Mouse (Mus musculus): ENCODE measurements around the gene Fgf12. TPM values are rescaled to one million over a fixed set of nuclear protein-coding genes. Genes with fewer than 3 reads are reported as not detected.
A peak's percentile ranks its signal among the peaks of the same experiment; 100 is the strongest.

Fgf12 gene
- polyA plus RNA-seq, 1 experiment = not detected

GRCm38 (mm10) chr16:28389114-28389513 lies 363.8 kb downstream of the Fgf12 start:
- Histone ChIP-seq H3K27ac (ENCODE audit: insufficient read depth, low read length) (no peak overlapping the region), H3K9ac (ENCODE audit: low read depth, poor library complexity, severe bottlenecking) (no peak overlapping the region), H3K27me3 (ENCODE audit: control insufficient read depth, insufficient read depth, low read length, poor library complexity, severe bottlenecking) (no peaks in the 10 kb centered on the region), H3K4me1 (ENCODE audit: control insufficient read depth, insufficient read depth, low read length) (no peaks in the 10 kb centered on the region), H3K36me3 (ENCODE audit: control insufficient read depth, insufficient read depth, low read length, poor library complexity, severe bottlenecking) (no peaks in the 10 kb centered on the region), H3K4me3 (ENCODE audit: low read depth, low read length) (no peak overlapping the region), H3K9me3 (replicated peaks; ENCODE audit: control insufficient read depth, insufficient read depth, low read length, poor library complexity, severe bottlenecking) (no peaks in the 10 kb centered on the region)
- TF ChIP-seq CTCF (IDR thresholded peaks at IDR 0.05; ENCODE audit: low read depth, low read length) = no peak
- no peak for TF ChIP-seq POLR2A (IDR thresholded peaks at IDR 0.05; ENCODE audit: insufficient read depth, low read length)
- TF ChIP-seq EP300 (IDR thresholded peaks at IDR 0.05; ENCODE audit: insufficient read depth, low read depth, low read length) = no peak

- Histone ChIP-seq H3K9me3 (replicated peaks; ENCODE audit: control insufficient read depth, insufficient read depth, low read length, poor library complexity, severe bottlenecking) (no peaks in the 10 kb centered on the region), H3K36me3 (ENCODE audit: control insufficient read depth, insufficient read depth, low read length, poor library complexity, severe bottlenecking) (no peaks in the 10 kb centered on the region), H3K4me1 (ENCODE audit: control insufficient read depth, insufficient read depth, low read length) (no peaks in the 10 kb centered on the region), H3K27me3 (ENCODE audit: control insufficient read depth, insufficient read depth, low read length, poor library complexity, severe bottlenecking) (no peaks in the 10 kb centered on the region), H3K4me3 (ENCODE audit: low read depth, low read length) (no peak overlapping the region), H3K9ac (ENCODE audit: low read depth, poor library complexity, severe bottlenecking) (no peak overlapping the region), H3K27ac (ENCODE audit: insufficient read depth, low read length) (no peak overlapping the region)
- no peak for TF ChIP-seq EP300 (IDR thresholded peaks at IDR 0.05; ENCODE audit: insufficient read depth, low read depth, low read length)
- no peak for TF ChIP-seq POLR2A (IDR thresholded peaks at IDR 0.05; ENCODE audit: insufficient read depth, low read length)
- no peak for TF ChIP-seq CTCF (IDR thresholded peaks at IDR 0.05; ENCODE audit: low read depth, low read length)
Measured at GRCm38 (mm10) chr16:28374790-28375189, 378.1 kb downstream of the Fgf12 start.

GRCm38 (mm10) chr16:28373311-28373710 lies 379.6 kb downstream of the Fgf12 start:
- Histone ChIP-seq H3K9me3 (replicated peaks; ENCODE audit: control insufficient read depth, insufficient read depth, low read length, poor library complexity, severe bottlenecking) (no peaks in the 10 kb centered on the region), H3K4me3 (ENCODE audit: low read depth, low read length) (no peak overlapping the region), H3K9ac (ENCODE audit: low read depth, poor library complexity, severe bottlenecking) (no peak overlapping the region), H3K27ac (ENCODE audit: insufficient read depth, low read length) (no peak overlapping the region), H3K27me3 (ENCODE audit: control insufficient read depth, insufficient read depth, low read length, poor library complexity, severe bottlenecking) (no peaks in the 10 kb centered on the region), H3K4me1 (ENCODE audit: control insufficient read depth, insufficient read depth, low read length) (no peaks in the 10 kb centered on the region), H3K36me3 (ENCODE audit: control insufficient read depth, insufficient read depth, low read length, poor library complexity, severe bottlenecking) (no peaks in the 10 kb centered on the region)
- no peak for TF ChIP-seq EP300 (IDR thresholded peaks at IDR 0.05; ENCODE audit: insufficient read depth, low read depth, low read length)
- TF ChIP-seq POLR2A (IDR thresholded peaks at IDR 0.05; ENCODE audit: insufficient read depth, low read length) = no peak
- no peak for TF ChIP-seq CTCF (IDR thresholded peaks at IDR 0.05; ENCODE audit: low read depth, low read length)

GRCm38 (mm10) chr16:28350624-28351023 lies 402.2 kb downstream of the Fgf12 start:
- Histone ChIP-seq H3K4me1 (ENCODE audit: control insufficient read depth, insufficient read depth, low read length) (no peaks in the 10 kb centered on the region), H3K4me3 (ENCODE audit: low read depth, low read length) (no peak overlapping the region), H3K36me3 (ENCODE audit: control insufficient read depth, insufficient read depth, low read length, poor library complexity, severe bottlenecking) (no peaks in the 10 kb centered on the region), H3K27me3 (ENCODE audit: control insufficient read depth, insufficient read depth, low read length, poor library complexity, severe bottlenecking) (no peaks in the 10 kb centered on the region), H3K27ac (ENCODE audit: insufficient read depth, low read length) (no peak overlapping the region), H3K9ac (ENCODE audit: low read depth, poor library complexity, severe bottlenecking) (no peak overlapping the region), H3K9me3 (replicated peaks; ENCODE audit: control insufficient read depth, insufficient read depth, low read length, poor library complexity, severe bottlenecking) (no peaks in the 10 kb centered on the region)
- TF ChIP-seq CTCF (IDR thresholded peaks at IDR 0.05; ENCODE audit: low read depth, low read length) = no peak
- no peak for TF ChIP-seq POLR2A (IDR thresholded peaks at IDR 0.05; ENCODE audit: insufficient read depth, low read length)
- TF ChIP-seq EP300 (IDR thresholded peaks at IDR 0.05; ENCODE audit: insufficient read depth, low read depth, low read length) = no peak

GRCm38 (mm10) chr16:28345323-28345722 lies 407.5 kb downstream of the Fgf12 start:
- no peaks in the 10 kb centered on the region for H3K27me3 ChIP-seq (ENCODE audit: control insufficient read depth, insufficient read depth, low read length, poor library complexity, severe bottlenecking)
- TF ChIP-seq EP300 (IDR thresholded peaks at IDR 0.05; ENCODE audit: insufficient read depth, low read depth, low read length) = no peak
- TF ChIP-seq CTCF (IDR thresholded peaks at IDR 0.05; ENCODE audit: low read depth, low read length) = no peak
- TF ChIP-seq POLR2A (IDR thresholded peaks at IDR 0.05; ENCODE audit: insufficient read depth, low read length) = no peak

GRCm38 (mm10) chr16:28337930-28338329 lies 414.9 kb downstream of the Fgf12 start:
- H3K27me3 ChIP-seq (ENCODE audit: control insufficient read depth, insufficient read depth, low read length, poor library complexity, severe bottlenecking) = no peaks in the 10 kb centered on the region
- H3K4me3 ChIP-seq (ENCODE audit: low read depth, low read length) = no peak overlapping the region
- H3K9me3 ChIP-seq (replicated peaks; ENCODE audit: control insufficient read depth, insufficient read depth, low read length, poor library complexity, severe bottlenecking) = no peaks in the 10 kb centered on the region
- H3K27ac ChIP-seq (ENCODE audit: insufficient read depth, low read length) = no peak overlapping the region
- H3K36me3 ChIP-seq (ENCODE audit: control insufficient read depth, insufficient read depth, low read length, poor library complexity, severe bottlenecking) = no peaks in the 10 kb centered on the region
- TF ChIP-seq POLR2A (IDR thresholded peaks at IDR 0.05; ENCODE audit: insufficient read depth, low read length) = no peak
- TF ChIP-seq CTCF (IDR thresholded peaks at IDR 0.05; ENCODE audit: low read depth, low read length) = peak; percentile 17
- no peak overlapping the region for H3K9ac ChIP-seq (ENCODE audit: low read depth, poor library complexity, severe bottlenecking)
- no peaks in the 10 kb centered on the region for H3K4me1 ChIP-seq (ENCODE audit: control insufficient read depth, insufficient read depth, low read length)

More at GRCm38 (mm10) chr16:28345323-28345722, 407.5 kb downstream of the Fgf12 start:
- Histone ChIP-seq H3K27ac (ENCODE audit: insufficient read depth, low read length) (no peak overlapping the region), H3K36me3 (ENCODE audit: control insufficient read depth, insufficient read depth, low read length, poor library complexity, severe bottlenecking) (no peaks in the 10 kb centered on the region), H3K4me1 (ENCODE audit: control insufficient read depth, insufficient read depth, low read length) (no peaks in the 10 kb centered on the region), H3K9me3 (replicated peaks; ENCODE audit: control insufficient read depth, insufficient read depth, low read length, poor library complexity, severe bottlenecking) (no peaks in the 10 kb centered on the region), H3K9ac (ENCODE audit: low read depth, poor library complexity, severe bottlenecking) (no peak overlapping the region), H3K4me3 (ENCODE audit: low read depth, low read length) (no peak overlapping the region)

All from ES-Bruce4 (cell line).